Mouse (Mus musculus): Measurements from ENCODE around the gene Lsm2. TPM values are rescaled to one million over a fixed set of nuclear protein-coding genes. Genes with fewer than 3 reads are reported as not detected.

Gene Lsm2
- polyA plus RNA-seq, 1 experiment from 2014 or later, result 76.7 TPM

DNA sequence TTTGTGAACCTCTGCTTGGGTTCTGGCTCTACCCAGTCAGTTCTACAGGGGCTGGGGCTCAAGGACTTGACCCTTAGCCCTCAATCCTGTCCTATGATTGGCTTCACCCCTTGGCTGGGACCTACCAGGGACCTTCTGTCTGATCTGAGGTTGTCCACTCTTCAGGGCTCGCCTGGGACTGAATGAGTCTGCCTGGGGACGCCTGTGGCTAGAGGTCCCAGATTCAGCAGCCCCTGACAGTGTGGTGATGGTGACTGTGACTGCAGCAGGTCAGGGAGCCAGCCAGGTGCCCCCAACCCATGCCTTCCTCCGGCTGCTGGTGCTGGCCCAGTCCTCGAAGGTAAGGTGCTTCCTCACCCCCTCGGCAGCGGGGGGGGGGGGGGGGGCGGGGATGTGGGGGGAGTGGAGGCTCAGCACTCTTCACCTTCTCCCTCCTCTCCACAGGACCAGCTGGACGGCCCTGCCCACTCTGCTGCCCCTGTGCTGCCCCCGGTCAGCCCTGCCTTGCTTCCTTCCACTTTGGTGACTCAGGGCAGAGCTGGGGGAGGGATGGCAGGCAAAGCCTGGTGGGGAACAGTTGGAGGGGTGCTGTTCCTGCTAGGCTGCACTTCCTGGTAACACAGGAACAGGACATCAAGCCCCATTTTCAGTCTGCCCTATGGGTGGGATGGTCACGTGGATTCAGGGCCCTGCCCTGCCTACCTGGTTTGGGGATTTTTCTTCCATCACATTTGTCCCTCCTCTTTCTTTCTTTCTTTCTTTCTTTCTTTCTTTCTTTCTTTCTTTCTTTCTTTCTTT lies 43.2 kb downstream of the Lsm2 start:
- 58% methylated on average over 6 of the region's 10 CpGs for WGBS (ENCODE audit: insufficient replicate concordance)
- 0 out of 2 replicates have a peak, but pooled peaks cover 3% of the 10 kb centered on the region for H3K27me3 ChIP-seq (ENCODE audit: insufficient read depth, low read length)
- TF ChIP-seq EP300 (IDR thresholded peaks at IDR 0.05; ENCODE audit: low read depth) (no peak), CTCF (IDR thresholded peaks at IDR 0.05; ENCODE audit: low read depth) (no peak)
- no peak overlapping the region for H3K9ac ChIP-seq (replicated peaks)
- no peaks in the 10 kb centered on the region for H3K36me3 ChIP-seq (replicated peaks; ENCODE audit: insufficient read depth, low read length)
- no peak for ATAC-seq
- 0 out of 2 replicates have a peak overlapping the region, but pooled peaks have one; percentile 6 for H3K4me2 ChIP-seq (ENCODE audit: low read depth, low read length)
- H3K4me1 ChIP-seq (ENCODE audit: insufficient read depth), result peaks cover 32% of the 10 kb centered on the region
- peak; percentile 34 for DNase-seq
- no peaks in the 10 kb centered on the region for H3K9me3 ChIP-seq (ENCODE audit: low read length)
- 0 out of 2 replicates have a peak overlapping the region, but pooled peaks have one; percentile 36 for H3K27ac ChIP-seq (ENCODE audit: low read depth)
- no peak overlapping the region for H3K4me3 ChIP-seq (ENCODE audit: low read depth, low read length)

DNA sequence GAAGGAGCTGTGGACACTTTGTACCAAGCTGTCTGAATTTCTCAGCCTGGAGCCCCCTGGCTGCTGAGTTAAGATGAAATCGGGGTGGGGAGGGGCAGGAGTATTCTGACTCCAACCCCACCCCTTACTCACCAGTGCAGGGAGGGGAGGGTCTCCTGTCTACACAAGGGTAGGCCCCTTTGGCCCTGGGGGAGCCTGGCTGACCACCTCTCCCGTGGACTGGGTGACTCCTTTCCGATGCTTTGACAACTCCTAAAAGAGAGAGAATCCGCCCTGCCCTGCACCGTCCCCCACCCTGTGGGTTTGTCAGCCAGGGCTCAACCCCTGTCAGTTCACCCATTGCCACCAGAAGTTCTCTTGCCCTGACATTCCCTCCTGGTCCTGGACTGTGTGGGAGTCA lies 44.5 kb downstream of the Lsm2 start:
- H3K4me1 ChIP-seq (ENCODE audit: insufficient read depth), result peaks cover 30% of the 10 kb centered on the region
- TF ChIP-seq EP300 (IDR thresholded peaks at IDR 0.05; ENCODE audit: low read depth), result no peak
- 0 out of 2 replicates have a peak, but pooled peaks cover 3% of the 10 kb centered on the region for H3K27me3 ChIP-seq (ENCODE audit: insufficient read depth, low read length)
- H3K9ac ChIP-seq (replicated peaks), result no peak overlapping the region
- ATAC-seq (no peak), DNase-seq (peak; percentile 13)
- WGBS (ENCODE audit: insufficient replicate concordance), result 87% methylated on average over 5 of the region's 5 CpGs
- no peaks in the 10 kb centered on the region for H3K36me3 ChIP-seq (replicated peaks; ENCODE audit: insufficient read depth, low read length)
- no peak overlapping the region for H3K4me2 ChIP-seq (ENCODE audit: low read depth, low read length)
- H3K27ac ChIP-seq (ENCODE audit: low read depth), result no peak overlapping the region
- no peak overlapping the region for H3K4me3 ChIP-seq (ENCODE audit: low read depth, low read length)
- no peaks in the 10 kb centered on the region for H3K9me3 ChIP-seq (ENCODE audit: low read length)

DNA sequence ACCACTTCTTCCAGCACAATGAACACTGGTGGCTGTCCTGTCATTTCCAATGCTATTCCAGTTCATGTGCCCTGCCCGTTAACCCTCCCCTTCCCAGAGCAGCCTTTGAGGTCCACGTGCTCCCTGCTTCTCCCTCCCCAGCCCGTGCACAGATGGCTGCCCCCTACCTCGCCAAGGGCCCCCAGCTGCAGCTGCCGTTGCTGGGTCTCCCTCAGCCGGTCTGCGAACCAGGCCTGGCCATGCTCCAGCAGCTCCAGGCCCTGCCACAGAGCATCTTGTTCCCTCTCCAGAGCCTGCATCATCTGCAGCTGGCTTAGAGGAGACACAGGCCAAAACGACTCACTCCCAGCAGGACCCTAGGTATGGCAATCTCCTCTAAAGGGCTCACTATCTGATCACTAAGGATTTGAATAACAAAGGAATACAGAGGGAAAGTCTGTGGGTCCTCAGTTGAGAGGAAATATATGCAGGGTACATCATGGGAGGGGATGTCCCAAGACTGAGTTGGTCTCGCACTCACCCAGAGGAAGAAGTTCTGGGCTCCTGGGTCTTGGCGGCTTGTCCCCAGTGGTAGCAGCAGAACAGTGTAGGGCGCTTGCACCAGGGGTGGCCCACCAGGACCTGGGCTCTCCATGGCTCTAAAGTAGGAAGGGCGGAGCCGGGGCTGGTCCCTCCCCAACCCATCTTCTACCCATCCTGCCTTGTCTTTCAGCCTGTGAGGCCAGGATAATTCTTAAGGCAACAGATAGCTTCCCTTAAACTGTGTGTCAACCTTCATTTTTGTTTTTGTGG lies 45.8 kb downstream of the Lsm2 start, which contains the start of gene Sapcd1:
Sapcd1 (minus strand) TSS at position 740 of the 792 bp plus-strand sequence.
- DNase-seq (peak; percentile 62), ATAC-seq (peak; percentile 25; the same call in 1 of the 2 replicates)
- peaks cover 27% of the 10 kb centered on the region for H3K4me1 ChIP-seq (ENCODE audit: insufficient read depth)

DNA sequence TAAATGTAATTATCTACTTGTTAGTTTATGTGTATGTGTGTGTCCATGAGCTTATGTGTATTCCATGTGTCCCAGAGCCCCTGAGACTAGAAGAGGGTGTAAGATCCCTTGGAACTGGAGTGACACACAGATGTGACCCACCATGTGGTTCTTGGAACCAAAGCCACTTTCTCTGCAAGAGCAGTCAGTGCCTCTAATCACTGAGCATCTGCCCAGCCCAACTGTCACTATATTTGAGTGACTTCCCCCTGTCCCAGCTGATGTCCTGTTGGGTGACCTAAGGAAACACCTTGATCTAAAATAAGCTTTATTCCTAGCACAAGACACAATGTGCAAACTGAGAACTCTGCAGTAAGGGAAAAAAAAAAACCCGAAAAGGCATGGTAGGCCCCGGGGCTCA lies 46.7 kb downstream of the Lsm2 start:
- TF ChIP-seq CTCF (IDR thresholded peaks at IDR 0.05; ENCODE audit: low read depth) (no peak), EP300 (IDR thresholded peaks at IDR 0.05; ENCODE audit: low read depth) (no peak)
- DNase-seq, result peak; percentile 11
- Histone ChIP-seq H3K4me2 (ENCODE audit: low read depth, low read length) (no peak overlapping the region), H3K36me3 (replicated peaks; ENCODE audit: insufficient read depth, low read length) (no peaks in the 10 kb centered on the region), H3K4me3 (ENCODE audit: low read depth, low read length) (no peak overlapping the region), H3K9ac (replicated peaks) (no peak overlapping the region), H3K27ac (ENCODE audit: low read depth) (0 out of 2 replicates have a peak overlapping the region, but pooled peaks have one; percentile 11), H3K4me1 (ENCODE audit: insufficient read depth) (peaks cover 24% of the 10 kb centered on the region), H3K27me3 (ENCODE audit: insufficient read depth, low read length) (0 out of 2 replicates have a peak, but pooled peaks cover under 1% of the 10 kb centered on the region), H3K9me3 (ENCODE audit: low read length) (no peaks in the 10 kb centered on the region)
- no peak for ATAC-seq
- 70% methylated on average over 2 of the region's 2 CpGs for WGBS (ENCODE audit: insufficient replicate concordance)

More for the DNA sequence above, 45.8 kb downstream of the Lsm2 start, which contains the start of gene Sapcd1:
- WGBS (ENCODE audit: insufficient replicate concordance), result 44% methylated on average over 13 of the region's 13 CpGs
- no peaks in the 10 kb centered on the region for H3K36me3 ChIP-seq (replicated peaks; ENCODE audit: insufficient read depth, low read length)
- H3K27ac ChIP-seq (ENCODE audit: low read depth), result peak within 1 kb of the TSS; percentile 77
- H3K4me2 ChIP-seq (ENCODE audit: low read depth, low read length), result no peak within 1 kb of the TSS
- no peaks in the 10 kb centered on the region for H3K9me3 ChIP-seq (ENCODE audit: low read length)
- TF ChIP-seq CTCF (IDR thresholded peaks at IDR 0.05; ENCODE audit: low read depth) (no peak), EP300 (IDR thresholded peaks at IDR 0.05; ENCODE audit: low read depth) (no peak)
- H3K27me3 ChIP-seq (ENCODE audit: insufficient read depth, low read length), result 0 out of 2 replicates have a peak, but pooled peaks cover 3% of the 10 kb centered on the region
- H3K9ac ChIP-seq (replicated peaks), result no peak within 1 kb of the TSS
- no peak within 1 kb of the TSS for H3K4me3 ChIP-seq (ENCODE audit: low read depth, low read length)

DNA sequence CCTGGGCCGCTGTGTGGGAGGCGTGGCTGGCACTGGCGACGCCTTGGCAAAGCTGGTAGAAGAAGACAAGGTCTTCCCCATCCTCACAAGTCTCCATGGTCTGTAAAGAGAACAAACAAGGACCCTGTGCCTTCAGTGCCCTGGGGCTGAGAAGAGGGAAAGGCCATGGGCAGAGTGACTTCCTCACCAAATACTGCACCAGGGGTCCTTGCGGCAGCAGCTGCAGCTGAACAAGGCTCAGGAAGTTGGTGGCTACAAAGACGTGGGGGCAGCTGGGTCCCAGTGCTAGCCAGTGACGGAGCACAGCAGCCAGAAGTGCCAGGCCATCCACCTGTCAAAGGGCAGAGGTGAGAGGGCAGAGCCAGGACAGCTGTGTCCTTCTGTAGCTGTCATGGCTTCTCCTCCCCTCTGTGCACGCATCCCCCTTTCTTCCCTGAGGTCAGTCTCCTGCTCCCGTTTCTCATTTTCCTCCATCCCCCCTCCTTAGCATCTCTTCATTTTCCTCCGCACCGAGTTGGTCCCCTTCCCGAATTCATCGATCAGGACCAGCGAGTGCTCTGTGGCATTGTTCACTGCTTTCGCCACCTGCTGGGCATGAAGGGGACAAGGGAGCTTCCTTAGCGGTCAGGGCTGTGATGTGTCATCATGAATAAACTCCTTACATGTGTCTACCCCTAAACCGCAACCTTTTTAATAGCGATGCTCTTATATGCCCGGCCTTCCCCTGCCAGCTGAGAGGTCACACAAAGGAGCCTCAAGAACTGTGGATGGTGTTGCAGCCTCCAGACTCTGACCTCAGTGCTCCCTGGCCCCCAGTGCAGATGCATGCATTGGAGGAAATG lies 48.2 kb downstream of the Lsm2 start:
- DNase-seq (peak; percentile 48), ATAC-seq (no peak)
- H3K4me3 ChIP-seq (ENCODE audit: low read depth, low read length), result no peak overlapping the region
- H3K9ac ChIP-seq (replicated peaks), result no peak overlapping the region; the same call in 1 of the 2 replicates
- no peak overlapping the region for H3K4me2 ChIP-seq (ENCODE audit: low read depth, low read length)
- no peaks in the 10 kb centered on the region for H3K36me3 ChIP-seq (replicated peaks; ENCODE audit: insufficient read depth, low read length)
- WGBS (ENCODE audit: insufficient replicate concordance), result 30% methylated on average over 19 of the region's 19 CpGs
- H3K27ac ChIP-seq (ENCODE audit: low read depth), result peak overlapping the region; percentile 48; the same call in 1 of the 2 replicates
- H3K4me1 ChIP-seq (ENCODE audit: insufficient read depth), result peaks cover 12% of the 10 kb centered on the region
- H3K27me3 ChIP-seq (ENCODE audit: insufficient read depth, low read length), result no peaks in the 10 kb centered on the region
- no peaks in the 10 kb centered on the region for H3K9me3 ChIP-seq (ENCODE audit: low read length)
- TF ChIP-seq EP300 (IDR thresholded peaks at IDR 0.05; ENCODE audit: low read depth) (no peak), CTCF (IDR thresholded peaks at IDR 0.05; ENCODE audit: low read depth) (peak; percentile 70)

All from liver, postnatal 0 days (tissue).